Mouse (Mus musculus) gastrocnemius, postnatal 14 days (tissue): ENCODE data around the gene Pds5b. TPM values are rescaled to one million over a fixed set of nuclear protein-coding genes. Genes with fewer than 3 reads are reported as not detected.

Experiments
- total RNA-seq, 2 experiments: library from RNA; stranded (reverse); gene quantifications; 2 replicates each; pipeline ENCODE4 v1.2.3; 2021

The Pds5b gene
- total RNA-seq, 2 experiments from 2014 or later, result 16.6 to 19.2 TPM

Other genes with a start within 250 kb of the Pds5b start
- not detected for gene Zar1l, start 155.6 kb upstream of the Pds5b start, total RNA-seq
- 1 to 10 TPM; 2.7 to 3.1 TPM for gene Brca2, start 151.1 kb upstream of the Pds5b start, total RNA-seq
- 1 to 10 TPM; 1.7 to 3.6 TPM for gene N4bp2l1, start 76.6 kb upstream of the Pds5b start, total RNA-seq
- 10 to 100 TPM; 28.3 to 30.0 TPM for gene N4bp2l2, start 7.6 kb upstream of the Pds5b start, total RNA-seq